Mouse (Mus musculus) G1E (cell line): Measurements from ENCODE around the gene Abhd2. TPM values are rescaled to one million over a fixed set of nuclear protein-coding genes. Genes with fewer than 3 reads are reported as not detected.

ENCODE experiments used
- ATAC-seq: 2 replicates; pipeline ENCODE4 v1.8.0; 2016; ENCODE audit warnings: mild to moderate bottlenecking; ENCODE audit not compliant: insufficient number of reproducible peaks, poor library complexity, low FRiP score, severe bottlenecking; ENCODE audit errors: extremely low read depth
- DNase-seq: peaks from one replicate; pipeline ENCODE4 v3.0.0; 2012; ENCODE audit warnings: low spot score
- H3K27me3 ChIP-seq: 2 replicates; pipeline ENCODE4 v1.6.1; 2012; ENCODE audit warnings: mild to moderate bottlenecking, low read length, inconsistent platforms; ENCODE audit not compliant: insufficient read depth
- H3K36me3 ChIP-seq: replicated peaks from 2 replicates; pipeline ENCODE3; 2012; ENCODE audit warnings: mild to moderate bottlenecking, inconsistent platforms
- H3K4me1 ChIP-seq: 2 replicates; pipeline ENCODE4 v1.6.1; 2012; ENCODE audit warnings: low read depth, low read length, inconsistent platforms, mixed read lengths; ENCODE audit not compliant: insufficient read depth
- H3K4me3 ChIP-seq: 2 replicates; pipeline ENCODE4 v1.5.1; 2012; ENCODE audit warnings: low read depth, mild to moderate bottlenecking, inconsistent platforms, low read length, moderate library complexity, mixed read lengths
- H3K9me3 ChIP-seq: replicated peaks from 2 replicates; pipeline ENCODE4 v1.6.1; 2012; ENCODE audit warnings: inconsistent platforms
- CTCF ChIP-seq: IDR thresholded peaks from 2 replicates; pipeline ENCODE4 v1.5.1; 2012; ENCODE audit warnings: low read depth, low read length, inconsistent platforms, mixed read lengths
- GATA1 ChIP-seq: IDR thresholded peaks from 2 replicates; pipeline ENCODE4 v1.6.1; 2012; ENCODE audit warnings: borderline replicate concordance, low read length, inconsistent platforms, mixed read lengths
- GATA2 ChIP-seq: IDR thresholded peaks from 2 replicates; pipeline ENCODE4 v1.6.1; 2012; ENCODE audit warnings: low read depth, low read length, inconsistent platforms, borderline replicate concordance
- POLR2AphosphoS5 ChIP-seq: IDR thresholded peaks from 2 replicates; pipeline ENCODE4 v1.6.1; 2012; ENCODE audit warnings: low read depth, low read length, inconsistent platforms; ENCODE audit not compliant: insufficient replicate concordance
- TAL1 ChIP-seq: conservative IDR thresholded peaks from 2 replicates; pipeline ENCODE4 v1.6.1; 2012; ENCODE audit warnings: low read depth, low read length, inconsistent platforms, mixed read lengths
- polyA plus RNA-seq: library from polyadenylated mRNA; stranded (reverse); fragments of >175 nt; gene quantifications from 2 replicates; pipeline ENCODE4 v1.2.3, GENCODE M21; 2012
- total RNA-seq, 2 experiments: library from RNA; stranded (forward) in 1 of 2; stranded (reverse) in 1 of 2; fragments of 200-1000 nt in 1 of 2; fragments of >200 nt in 1 of 2; fragmentation: Nextera tagmentation in 1 of 2; gene quantifications; 2 replicates each; pipeline ENCODE4 v1.2.3; 2014 to 2017

The Abhd2 gene
- total and polyA plus RNA-seq, 3 experiments: 9.1 to 68.8 (median 33.8) TPM

DNA sequence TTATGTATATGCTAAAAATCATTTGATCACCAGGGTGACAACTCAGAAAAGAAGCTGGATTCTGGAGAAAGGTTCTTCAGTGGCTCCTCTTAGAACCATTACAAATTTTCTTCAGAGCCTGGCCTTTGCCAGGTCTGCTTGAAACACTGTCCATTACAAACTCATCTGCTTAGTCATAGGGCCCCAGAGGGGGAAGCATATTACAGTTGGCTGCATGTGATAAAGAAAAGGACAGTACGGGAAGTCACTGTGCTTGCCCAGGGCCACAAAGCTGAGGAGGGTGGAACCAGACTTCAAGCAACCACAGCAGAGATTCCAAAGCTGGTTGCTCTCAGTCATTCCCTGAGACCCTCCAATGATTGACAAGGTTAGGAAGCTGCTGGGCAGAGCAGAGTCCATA is 3.1 kb upstream of the Abhd2 start:
- Histone ChIP-seq H3K9me3 (no peaks in the 10 kb centered on the region), H3K4me1 (peaks cover 76% of the 10 kb centered on the region), H3K36me3 (peaks cover 4% of the 10 kb centered on the region), H3K4me3 (no peak overlapping the region; the same call in 1 of the 2 replicates), H3K27me3 (no peaks in the 10 kb centered on the region)
- TF ChIP-seq POLR2AphosphoS5 (no peak), TAL1 (peak; percentile 43), GATA1 (no peak)
- DNase-seq (peak; percentile 73), ATAC-seq (peak; percentile 47)

DNA sequence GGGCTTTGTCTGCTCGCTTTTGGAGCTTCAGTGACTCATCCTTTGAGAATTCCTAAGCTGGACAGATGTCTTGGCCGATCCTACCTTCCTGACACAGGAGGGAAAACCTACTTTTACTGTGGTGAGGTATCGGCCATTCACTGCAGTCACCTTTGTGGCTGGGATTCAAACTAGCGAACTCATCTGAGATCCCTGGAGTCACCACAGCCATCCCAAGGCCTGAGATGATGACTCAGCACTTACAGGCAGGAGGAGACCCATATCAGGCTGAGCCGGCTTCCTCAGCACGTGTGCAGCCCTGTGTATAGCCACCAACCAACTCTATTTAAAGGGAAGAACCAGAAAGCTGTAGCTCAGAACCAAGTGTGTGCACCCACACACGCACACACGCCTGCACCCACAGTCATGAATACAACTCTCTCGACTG is 2.0 kb upstream of the Abhd2 start:
- peak; percentile 48 for DNase-seq
- no peaks in the 10 kb centered on the region for H3K9me3 ChIP-seq
- peak; percentile 18 for ATAC-seq
- H3K4me3 ChIP-seq: no peak overlapping the region; the same call in 1 of the 2 replicates
- peaks cover 11% of the 10 kb centered on the region for H3K36me3 ChIP-seq
- peaks cover 87% of the 10 kb centered on the region for H3K4me1 ChIP-seq
- no peak for TF ChIP-seq CTCF
- TF ChIP-seq POLR2AphosphoS5: no peak
- TF ChIP-seq TAL1: no peak
- TF ChIP-seq GATA1: no peak
- no peak for TF ChIP-seq GATA2
- no peaks in the 10 kb centered on the region for H3K27me3 ChIP-seq

DNA sequence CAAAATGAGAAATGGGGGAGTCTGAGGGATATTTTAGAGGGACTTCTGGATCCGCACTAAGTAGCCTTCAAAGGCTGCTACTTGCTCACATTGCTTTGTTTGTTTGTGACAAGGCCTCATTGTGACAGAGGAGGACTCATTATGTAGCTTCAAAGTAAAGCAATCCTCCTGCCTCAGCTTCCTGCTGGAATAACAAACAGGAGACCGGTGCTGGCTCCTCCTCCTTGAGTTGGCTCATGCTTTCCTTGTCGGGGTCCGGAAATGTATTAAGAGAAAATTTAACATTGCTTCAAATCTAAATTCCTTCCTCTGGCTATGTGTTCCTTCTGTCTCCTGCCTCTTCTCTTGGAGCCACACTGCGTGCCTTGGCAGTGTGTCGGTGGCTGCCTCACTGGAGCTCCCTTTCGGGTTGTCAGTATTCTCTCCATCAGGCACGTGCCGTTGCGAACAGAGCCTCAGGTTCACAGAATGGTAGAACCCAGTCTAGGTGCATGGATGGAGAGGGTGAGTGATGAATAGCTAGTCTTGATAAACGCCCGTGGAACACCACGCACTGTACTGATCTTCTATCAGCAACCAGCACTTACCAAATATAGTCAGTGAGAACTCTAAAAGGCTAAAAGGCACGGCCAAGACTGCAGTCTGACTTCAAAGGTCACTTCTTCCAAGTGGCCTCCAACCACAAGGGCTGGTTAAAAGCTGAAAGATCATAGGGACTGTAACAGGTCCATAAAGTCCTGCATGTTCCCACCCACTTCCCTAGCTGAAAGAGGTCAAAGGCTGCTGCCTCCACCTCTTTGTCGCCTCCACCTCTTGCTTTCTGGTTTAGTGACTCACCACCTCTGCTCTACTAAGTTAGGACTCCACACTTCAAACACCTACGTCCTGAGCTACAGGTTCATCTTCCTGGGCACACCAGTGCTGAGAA is 874 bp upstream of the Abhd2 start:
- no peak for DNase-seq
- Histone ChIP-seq H3K4me1 (peaks cover 93% of the 10 kb centered on the region), H3K4me3 (peak overlapping the region; percentile 95), H3K9me3 (no peaks in the 10 kb centered on the region), H3K36me3 (peaks cover 22% of the 10 kb centered on the region), H3K27me3 (no peaks in the 10 kb centered on the region)
- TF ChIP-seq POLR2AphosphoS5 (no peak), GATA2 (no peak), GATA1 (no peak), CTCF (no peak), TAL1 (no peak)
- no peak for ATAC-seq

DNA sequence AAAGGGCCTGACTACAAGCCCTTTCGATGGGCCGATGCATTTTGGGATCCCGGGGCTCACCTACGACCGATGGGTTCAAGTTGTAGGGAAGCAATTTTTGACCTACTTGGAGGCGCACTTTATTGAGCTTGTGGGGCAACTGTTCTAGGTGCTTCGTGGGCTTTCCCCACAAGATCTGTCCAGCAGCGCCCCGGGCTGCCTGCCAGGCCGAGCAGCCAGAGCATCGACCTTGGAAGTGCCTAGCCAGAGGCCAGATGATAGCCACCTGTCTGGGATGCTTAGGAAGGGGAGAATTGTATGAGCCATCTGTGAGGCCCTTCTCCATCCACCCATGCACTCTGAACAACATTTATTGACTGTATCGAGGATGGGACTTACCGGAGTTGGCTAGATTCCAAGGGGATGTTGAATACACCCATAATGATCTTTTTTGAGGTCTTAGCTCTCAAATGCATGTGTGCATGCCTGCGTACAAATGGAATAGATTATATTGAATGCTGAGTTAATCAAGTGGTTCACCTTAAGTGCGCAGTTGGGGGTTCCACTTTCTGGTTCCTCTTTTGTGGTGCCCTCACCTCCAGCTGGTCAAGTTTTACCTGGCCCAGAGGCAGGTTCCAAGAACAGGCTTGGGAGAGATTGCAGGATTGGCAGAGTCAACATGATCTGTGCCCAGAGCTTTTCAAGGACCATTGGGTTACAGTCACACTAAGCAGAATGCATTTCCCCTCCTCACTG is 906 bp downstream of the Abhd2 start:
- Histone ChIP-seq H3K9me3 (no peaks in the 10 kb centered on the region), H3K36me3 (peaks cover 34% of the 10 kb centered on the region), H3K4me1 (peaks cover 92% of the 10 kb centered on the region), H3K4me3 (peak overlapping the region; percentile 95), H3K27me3 (no peaks in the 10 kb centered on the region)
- TF ChIP-seq GATA2 (no peak), POLR2AphosphoS5 (no peak), GATA1 (no peak), CTCF (no peak), TAL1 (no peak)
- ATAC-seq (no peak), DNase-seq (no peak)

DNA sequence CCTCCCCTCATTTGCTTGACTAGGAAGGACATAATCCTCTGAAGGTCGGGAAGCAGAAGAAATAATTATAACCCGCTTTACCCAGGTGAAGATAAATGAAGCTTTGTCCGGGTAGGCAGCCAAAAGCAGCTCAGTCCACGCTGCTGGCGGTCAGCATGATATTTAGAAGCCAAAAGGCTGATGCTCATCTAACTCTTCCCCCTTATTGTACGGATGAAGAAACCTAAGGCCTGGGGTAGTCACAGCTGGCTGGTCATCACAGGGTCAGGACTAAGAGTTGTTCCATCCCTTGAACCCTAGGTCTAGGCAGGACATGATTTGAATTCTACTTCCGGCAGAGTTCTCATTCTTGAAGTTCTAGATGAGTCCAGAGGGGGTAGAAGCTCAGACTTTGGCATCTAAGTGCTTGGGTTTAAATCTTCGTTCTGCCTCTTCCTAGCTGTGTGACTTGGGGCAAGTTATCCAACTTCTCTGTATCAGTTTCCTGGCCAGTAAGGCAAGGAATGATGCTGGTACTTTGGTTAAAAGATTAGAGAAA is 1.5 kb downstream of the Abhd2 start:
- ATAC-seq (no peak), DNase-seq (no peak)
- TF ChIP-seq POLR2AphosphoS5: no peak
- TF ChIP-seq CTCF: no peak
- TF ChIP-seq GATA2: no peak
- TF ChIP-seq TAL1: no peak
- no peak for TF ChIP-seq GATA1
- Histone ChIP-seq H3K36me3 (peaks cover 40% of the 10 kb centered on the region), H3K4me1 (peaks cover 92% of the 10 kb centered on the region), H3K9me3 (no peaks in the 10 kb centered on the region), H3K27me3 (no peaks in the 10 kb centered on the region), H3K4me3 (peak overlapping the region; percentile 95; the same call in 1 of the 2 replicates)

DNA sequence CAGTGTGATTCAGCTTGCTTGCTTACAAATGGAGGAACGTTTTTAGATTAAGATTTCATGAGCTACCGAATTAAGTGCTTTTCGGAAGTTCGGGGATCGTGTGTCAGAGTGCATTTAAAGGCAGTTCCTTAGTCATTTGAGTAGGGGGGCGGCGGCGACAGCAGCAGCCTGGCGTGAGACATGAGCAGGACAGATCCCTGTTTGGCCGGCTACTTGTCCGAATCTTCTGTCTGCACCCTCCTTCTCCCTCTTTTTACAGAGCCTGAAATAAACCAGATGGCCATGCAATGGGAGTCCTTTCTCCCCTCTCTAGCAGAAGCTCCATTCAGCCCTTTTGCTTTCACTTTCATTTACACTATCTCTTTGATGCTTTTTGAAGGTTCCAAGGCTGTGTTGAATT is 2.3 kb downstream of the Abhd2 start:
- DNase-seq (no peak), ATAC-seq (no peak)
- peaks cover 89% of the 10 kb centered on the region for H3K4me1 ChIP-seq
- peaks cover 45% of the 10 kb centered on the region for H3K36me3 ChIP-seq
- peak overlapping the region; percentile 95 for H3K4me3 ChIP-seq
- no peaks in the 10 kb centered on the region for H3K27me3 ChIP-seq
- no peaks in the 10 kb centered on the region for H3K9me3 ChIP-seq
- TF ChIP-seq GATA1 (no peak), CTCF (no peak), POLR2AphosphoS5 (no peak), GATA2 (no peak), TAL1 (no peak)
